27 mouse cellular contexts compared by ENCODE assay signal in the genomic region with DNA sequence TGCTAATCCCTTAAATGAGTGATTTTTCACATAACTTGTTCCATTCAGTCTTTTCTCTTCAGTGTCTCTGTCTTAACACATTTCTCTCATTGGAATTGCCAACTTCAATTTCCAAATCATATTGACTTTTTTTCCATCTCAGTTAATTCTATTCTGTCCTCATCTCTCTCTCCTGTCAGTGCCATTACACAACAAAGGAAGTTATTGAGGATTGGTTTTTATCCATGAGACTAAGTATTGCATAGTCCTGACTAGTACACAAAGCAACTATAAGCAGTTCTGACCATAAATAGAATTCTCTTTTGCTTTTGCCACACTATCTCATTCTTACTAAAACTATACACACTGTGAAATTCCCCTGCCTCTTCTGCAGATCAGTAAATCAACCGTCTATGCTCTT. TPM values are rescaled to one million over a fixed set of nuclear protein-coding genes. Genes with fewer than 3 reads are reported as not detected.
"Had no signal": no experiment of that assay in that cellular context is flagged by ENCODE, and none has a peak within 500 bp of the region (broad histone marks: within the 10 kb centered on the region; RNA-seq: fewer than 3 reads in every experiment).

No protein-coding gene starts in this region.

- ATAC-seq: liver, embryonic 12.5 days; liver, postnatal 0 days; lung, postnatal 0 days; midbrain, embryonic 13.5 days; midbrain, embryonic 15.5 days had no signal

- DNase-seq: left cerebral cortex, postnatal 4 days; liver; liver, embryonic 13.5 days; liver, postnatal 0 days; lung, adult 18-20 months; lung, adult 2 months; lung, embryonic 14.5 days; lung, postnatal 10 days; lung, postnatal 14 days; lung, postnatal 36 days; lung, postnatal 4 days; midbrain, embryonic 14.5 days had no signal

RNA-seq across cellular contexts. Expression of a gene that starts 4.1 kb away (rescaled TPM):
- total RNA-seq: liver, adult 2 months; megakaryocyte-erythroid progenitor cell, adult 5-6 weeks; midbrain, postnatal 0 days; monocyte, adult 5-6 weeks had no signal

RNA-seq across cellular contexts. Expression of a gene that starts 14.4 kb away (rescaled TPM):
- total RNA-seq: left cerebral cortex, adult 2 months; left cerebral cortex, adult 8-10 months; left cerebral cortex, postnatal 10 days; left cerebral cortex, postnatal 14 days; left cerebral cortex, postnatal 25 days; left cerebral cortex, postnatal 36 days; left cerebral cortex, postnatal 4 days; liver, adult 2 months; megakaryocyte, adult 5-6 weeks; megakaryocyte-erythroid progenitor cell, adult 5-6 weeks; midbrain, postnatal 0 days; monocyte, adult 5-6 weeks had no signal

RNA-seq across cellular contexts. Expression of a gene that starts 16.7 kb away (rescaled TPM):
- total RNA-seq: left cerebral cortex, adult 2 months; left cerebral cortex, adult 8-10 months; left cerebral cortex, postnatal 10 days; left cerebral cortex, postnatal 14 days; left cerebral cortex, postnatal 25 days; left cerebral cortex, postnatal 36 days; left cerebral cortex, postnatal 4 days; liver, adult 2 months; megakaryocyte, adult 5-6 weeks; megakaryocyte-erythroid progenitor cell, adult 5-6 weeks; midbrain, postnatal 0 days; monocyte, adult 5-6 weeks had no signal

RNA-seq across cellular contexts. Expression of a gene that starts 28.7 kb away (rescaled TPM):
- total RNA-seq: left cerebral cortex, adult 2 months; left cerebral cortex, adult 8-10 months; left cerebral cortex, postnatal 10 days; left cerebral cortex, postnatal 14 days; left cerebral cortex, postnatal 25 days; left cerebral cortex, postnatal 36 days; left cerebral cortex, postnatal 4 days; liver, adult 2 months; megakaryocyte, adult 5-6 weeks; megakaryocyte-erythroid progenitor cell, adult 5-6 weeks; midbrain, postnatal 0 days; monocyte, adult 5-6 weeks had no signal

RNA-seq across cellular contexts. Expression of a gene that starts 36.0 kb away (rescaled TPM):
- total RNA-seq: left cerebral cortex, adult 2 months; left cerebral cortex, adult 8-10 months; left cerebral cortex, postnatal 10 days; left cerebral cortex, postnatal 14 days; left cerebral cortex, postnatal 25 days; left cerebral cortex, postnatal 36 days; left cerebral cortex, postnatal 4 days; liver, adult 2 months; megakaryocyte, adult 5-6 weeks; megakaryocyte-erythroid progenitor cell, adult 5-6 weeks; midbrain, postnatal 0 days; monocyte, adult 5-6 weeks had no signal
